Mouse (Mus musculus) lung, postnatal 14 days (tissue): ENCODE data around the gene Tax1bp3.

Experiments used
- DNase-seq: peaks from one replicate; pipeline ENCODE4 v3.0.0; 2021

The Tax1bp3 gene

GRCm38 (mm10) chr11:73176186-73176585 lies 697 bp upstream of the Tax1bp3 start:
- no peak for DNase-seq

- DNase-seq = peak; percentile 88
Observed at GRCm38 (mm10) chr11:73177509-73177875, 609 bp downstream of the Tax1bp3 start.

GRCm38 (mm10) chr11:73177895-73178294 lies 1.0 kb downstream of the Tax1bp3 start:
- DNase-seq = no peak

GRCm38 (mm10) chr11:73185872-73186615 lies 9.2 kb downstream of the Tax1bp3 start:
- DNase-seq = no peak

GRCm38 (mm10) chr11:73187231-73187630 lies 10.3 kb downstream of the Tax1bp3 start:
- no peak for DNase-seq

- DNase-seq = no peak
Observed at GRCm38 (mm10) chr11:73193047-73193446, 16.2 kb downstream of the Tax1bp3 start.

GRCm38 (mm10) chr11:73194444-73194843 lies 17.6 kb downstream of the Tax1bp3 start:
- DNase-seq = no peak

- DNase-seq = no peak
Observed at GRCm38 (mm10) chr11:73198190-73198589, 21.3 kb downstream of the Tax1bp3 start.

- DNase-seq = peak; percentile 78
Observed at GRCm38 (mm10) chr11:73198603-73199229, 21.8 kb downstream of the Tax1bp3 start, which contains the start of gene Ctns. Gene Ctns, minus strand, starts transcription at chr11:73199042.

- peak; percentile 95 for DNase-seq
Observed at GRCm38 (mm10) chr11:73199230-73199712, 22.4 kb downstream of the Tax1bp3 start, which contains the start of gene Shpk. Gene Shpk, plus strand, starts transcription at chr11:73199460.

- peak; percentile 14 for DNase-seq
Observed at GRCm38 (mm10) chr11:73199879-73200278, 23.0 kb downstream of the Tax1bp3 start.

GRCm38 (mm10) chr11:73201021-73201420 lies 24.1 kb downstream of the Tax1bp3 start:
- DNase-seq = peak; percentile 33

- no peak for DNase-seq
Observed at GRCm38 (mm10) chr11:73201597-73201996, 24.7 kb downstream of the Tax1bp3 start.

GRCm38 (mm10) chr11:73203895-73204294 lies 27.0 kb downstream of the Tax1bp3 start:
- no peak for DNase-seq

GRCm38 (mm10) chr11:73205194-73205593 lies 28.3 kb downstream of the Tax1bp3 start:
- no peak for DNase-seq

- no peak for DNase-seq
Observed at GRCm38 (mm10) chr11:73207621-73208020, 30.7 kb downstream of the Tax1bp3 start.

GRCm38 (mm10) chr11:73213956-73214355 lies 37.1 kb downstream of the Tax1bp3 start:
- no peak for DNase-seq

- DNase-seq = no peak
Observed at GRCm38 (mm10) chr11:73219671-73220070, 42.8 kb downstream of the Tax1bp3 start.

GRCm38 (mm10) chr11:73220651-73221050 lies 43.8 kb downstream of the Tax1bp3 start:
- no peak for DNase-seq

- DNase-seq = no peak
Observed at GRCm38 (mm10) chr11:73222846-73223245, 46.0 kb downstream of the Tax1bp3 start.

GRCm38 (mm10) chr11:73223966-73224365 lies 47.1 kb downstream of the Tax1bp3 start:
- DNase-seq = peak; percentile 40

GRCm38 (mm10) chr11:73225856-73226255 lies 49.0 kb downstream of the Tax1bp3 start:
- no peak for DNase-seq

- DNase-seq = no peak
Observed at GRCm38 (mm10) chr11:73228881-73229280, 52.0 kb downstream of the Tax1bp3 start.

- DNase-seq = no peak
Observed at GRCm38 (mm10) chr11:73230081-73230480, 53.2 kb downstream of the Tax1bp3 start.
